Mouse (Mus musculus) megakaryocyte, adult 5-6 weeks (primary cell): ENCODE measurements around the gene Zswim1. TPM values are rescaled to one million over a fixed set of nuclear protein-coding genes. Genes with fewer than 3 reads are reported as not detected.
"Not testable (repeated sequence)": the region's sequence is repeated elsewhere in the genome, so short reads cannot be mapped to it uniquely, and the experiment has no call there.

ENCODE experiments used
- ATAC-seq: 2 replicates; pipeline ENCODE4 v1.8.0; 2016; ENCODE audit warnings: mild to moderate bottlenecking, inconsistent platforms; ENCODE audit not compliant: poor library complexity, severe bottlenecking
- total RNA-seq, 2 experiments: library from RNA; stranded (forward) in 1 of 2; stranded (reverse) in 1 of 2; fragments of 153-499, 151-499 nt in 1 of 2; fragments of 221-1000, 200-1000 nt in 1 of 2; gene quantifications; 2 replicates each; pipeline versions ENCODE4 v1.2.3 to v1.2.4; 2015 to 2017

The Zswim1 gene
- total RNA-seq, 2 experiments from 2014 or later = 2.9 to 6.4 TPM

DNA sequence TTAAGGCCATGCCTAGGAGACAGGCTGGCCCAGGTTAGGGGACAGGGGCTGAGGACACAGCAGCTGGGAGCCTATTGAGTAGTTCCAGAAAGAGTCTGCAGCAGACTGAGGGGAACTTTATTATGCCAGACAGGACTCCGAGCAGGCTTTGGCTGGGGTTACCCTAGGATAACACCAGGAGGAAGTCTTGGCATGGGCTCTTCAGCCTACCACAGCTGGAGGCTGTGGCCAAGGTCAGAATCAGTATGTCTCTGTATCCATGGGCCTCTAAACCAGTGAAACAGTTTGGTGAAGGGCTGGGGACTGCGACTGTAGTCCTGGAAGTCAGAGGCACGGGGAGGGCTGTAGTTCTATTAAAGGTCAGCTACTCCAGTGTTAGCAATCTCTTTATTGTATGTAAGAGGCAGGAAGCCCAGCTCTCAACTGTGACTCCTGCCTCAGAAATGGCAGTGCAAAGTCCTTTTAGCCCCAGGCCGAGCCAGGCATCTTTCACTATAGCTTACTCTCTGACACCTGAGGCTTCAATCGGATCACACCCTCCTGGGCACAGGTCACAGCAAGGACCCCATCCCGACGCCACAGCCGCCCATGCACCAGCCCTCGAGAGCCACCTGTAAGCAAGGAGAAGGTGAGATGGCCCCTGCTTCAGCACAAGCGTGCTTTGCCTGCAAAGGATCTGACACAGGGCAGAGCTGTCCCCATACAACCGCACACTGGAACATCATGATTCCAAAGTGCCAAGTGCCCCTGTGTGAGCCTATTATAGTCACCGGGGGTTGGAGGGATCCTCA is 29.9 kb upstream of the Zswim1 start:
- ATAC-seq = no peak

DNA sequence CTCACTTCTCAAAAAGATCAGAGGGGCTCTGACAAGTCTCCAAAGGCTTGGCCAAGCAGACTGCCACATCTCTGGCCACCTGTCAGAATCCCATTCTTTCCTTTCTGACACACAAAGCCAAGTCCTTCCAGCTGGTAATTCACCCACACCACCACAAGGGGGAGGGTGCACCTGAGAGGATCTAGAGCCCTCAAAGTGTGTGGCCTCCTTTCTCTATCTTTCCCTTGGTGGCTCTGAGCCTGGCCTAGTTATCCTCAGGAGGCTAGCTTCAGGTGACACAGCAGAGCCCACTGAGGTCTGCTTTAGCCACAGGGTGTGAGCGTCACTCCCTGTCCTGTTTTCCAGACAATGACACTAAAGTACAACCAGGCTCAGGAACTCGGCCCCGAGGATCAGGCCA is 29.2 kb upstream of the Zswim1 start:
- ATAC-seq = peak; percentile 69

DNA sequence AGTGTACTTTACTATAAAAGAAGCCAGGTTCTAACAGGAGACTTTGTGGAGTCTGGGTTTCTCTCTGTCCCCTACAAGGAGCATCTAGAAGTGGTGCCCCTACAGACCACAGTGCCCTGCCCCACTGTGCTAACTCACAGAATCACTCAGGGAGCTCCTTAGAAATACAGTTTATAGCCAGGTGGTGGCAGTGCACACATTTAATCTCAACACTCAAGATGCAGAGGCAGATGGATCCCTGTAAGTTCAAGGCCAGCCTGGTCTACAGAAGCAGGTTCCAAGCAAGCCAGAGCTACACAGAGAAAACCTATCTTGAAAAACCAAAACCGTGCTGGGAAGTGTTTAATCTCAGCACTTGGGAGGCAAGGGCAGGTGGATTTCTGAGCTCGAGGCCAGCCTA is 28.7 kb upstream of the Zswim1 start:
- ATAC-seq = no peak

DNA sequence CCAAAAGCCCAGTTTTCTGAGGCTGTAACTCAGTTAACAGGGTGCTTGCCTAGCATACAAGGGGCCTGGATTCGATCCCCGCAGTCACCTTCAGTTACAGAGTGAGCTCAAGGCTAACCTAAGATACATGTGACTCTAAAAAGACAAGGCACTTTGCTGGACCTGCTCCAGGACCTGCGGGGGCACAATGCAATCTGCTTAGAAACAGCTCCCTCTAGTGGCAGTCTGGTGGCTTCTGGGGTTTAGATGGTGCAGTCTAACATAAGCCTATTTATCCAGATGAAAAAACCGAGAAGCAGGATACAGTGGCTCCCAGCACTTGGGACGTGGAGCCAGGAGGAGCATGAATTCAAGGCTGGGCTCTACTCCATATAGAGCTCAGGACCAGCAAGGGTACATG is 28.2 kb upstream of the Zswim1 start:
- ATAC-seq = peak; percentile 85

DNA sequence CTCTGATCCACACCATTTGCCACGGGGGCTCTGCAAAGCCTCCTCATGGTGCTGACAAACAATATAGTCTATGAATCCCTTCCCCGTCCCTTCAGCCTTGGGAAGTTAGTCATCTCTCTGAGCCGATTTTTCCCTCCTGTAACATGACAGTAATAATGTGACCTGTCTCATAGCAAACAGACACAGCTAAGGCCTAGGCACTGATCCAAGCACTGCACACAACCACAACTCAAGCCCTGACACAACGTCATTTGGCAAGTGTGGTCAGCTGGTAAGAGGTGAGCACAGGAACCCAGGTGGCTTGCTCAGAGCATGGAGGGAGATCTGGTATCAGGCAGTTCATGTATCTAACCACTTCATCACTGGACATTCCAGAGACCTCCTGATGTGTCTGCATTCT is 26.6 kb upstream of the Zswim1 start:
- no peak for ATAC-seq

DNA sequence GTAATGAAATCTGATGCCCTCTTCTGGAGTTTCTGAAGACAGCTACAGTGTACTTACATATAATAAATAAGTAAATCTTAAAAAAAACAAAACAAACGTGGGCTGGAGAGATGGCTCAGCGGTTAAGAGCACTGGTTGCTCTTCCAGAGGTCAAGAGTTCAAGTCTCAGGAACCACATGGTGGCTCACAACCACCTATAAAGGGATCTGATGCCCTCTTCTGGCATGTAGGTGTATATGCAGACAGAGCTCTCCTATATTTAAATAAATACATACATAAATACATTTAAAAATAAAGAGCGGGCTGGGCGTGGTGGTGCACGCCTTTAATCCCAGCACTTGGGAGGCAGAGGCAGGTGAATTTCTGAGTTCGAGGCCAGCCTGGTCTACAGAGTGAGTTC is 23.9 kb upstream of the Zswim1 start:
- ATAC-seq = not testable (repeated sequence)

DNA sequence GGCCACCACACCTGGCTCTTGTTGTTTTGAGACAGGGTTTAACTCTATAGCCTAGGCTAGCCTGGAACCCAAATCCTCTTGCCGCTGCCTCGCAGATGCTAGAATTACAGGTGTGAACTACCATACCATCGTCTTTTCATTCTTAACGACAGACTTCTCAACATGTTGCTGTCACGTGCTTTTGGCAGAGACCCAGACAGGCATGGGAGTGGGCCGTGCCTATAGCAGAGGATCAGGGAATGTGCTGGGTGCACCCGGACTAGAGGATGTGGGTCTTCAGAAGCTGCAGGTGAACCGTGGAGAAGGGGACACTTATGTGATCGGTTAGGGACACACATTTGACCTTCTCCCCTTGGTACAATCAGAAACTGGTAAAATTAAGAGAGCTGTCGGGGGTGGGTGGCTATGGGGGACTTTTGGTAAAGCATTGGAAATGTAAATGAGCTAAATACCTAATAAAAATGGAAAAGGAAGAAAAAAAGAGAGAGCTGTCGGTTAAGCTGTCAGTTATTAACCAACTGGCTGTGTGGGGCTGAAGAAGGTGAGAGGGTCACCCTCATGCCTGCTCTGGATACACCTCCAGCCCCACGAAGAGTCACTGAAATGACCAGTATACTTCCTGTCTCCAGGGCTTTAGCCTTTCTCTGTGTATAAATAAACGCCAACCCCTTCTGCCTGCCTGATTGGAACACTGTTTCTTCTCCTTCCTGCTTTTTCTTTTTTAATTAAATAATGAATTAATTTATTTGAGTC is 22.1 kb upstream of the Zswim1 start:
- no peak for ATAC-seq

DNA sequence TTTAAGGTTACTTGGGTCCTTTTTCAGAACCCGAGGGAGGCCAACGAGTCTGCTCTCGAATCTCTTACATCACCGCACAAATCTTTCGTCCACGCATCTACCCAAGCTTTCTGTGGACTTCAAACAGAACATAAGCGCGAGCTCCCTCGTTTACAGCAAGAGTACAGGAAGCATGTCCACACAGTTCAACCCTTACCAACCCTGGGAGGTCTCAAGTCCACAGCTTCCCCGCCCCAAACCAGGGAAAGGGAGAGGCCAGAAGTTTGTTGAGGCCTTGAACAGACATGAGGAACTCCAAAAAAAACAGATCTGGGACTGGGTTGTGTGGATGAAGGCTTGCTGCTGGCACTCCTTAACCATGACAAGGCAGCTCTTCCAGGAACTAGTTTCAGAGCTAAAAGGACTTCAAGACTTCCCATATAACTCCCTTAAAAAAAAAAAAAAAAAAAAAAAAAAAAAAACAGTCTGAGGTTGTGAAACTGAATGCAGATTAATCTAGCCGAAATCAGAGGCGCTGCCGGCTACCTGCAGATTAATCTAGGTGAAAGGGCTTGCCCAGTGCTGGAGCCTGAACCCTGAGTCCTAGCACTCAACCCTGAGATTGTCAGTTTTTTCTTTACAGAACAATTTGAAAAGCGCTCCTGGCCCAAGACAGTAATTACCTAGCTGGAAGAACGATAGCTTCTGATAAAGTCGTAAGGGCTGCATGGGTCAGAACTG is 19.1 kb upstream of the Zswim1 start:
- ATAC-seq = no peak

DNA sequence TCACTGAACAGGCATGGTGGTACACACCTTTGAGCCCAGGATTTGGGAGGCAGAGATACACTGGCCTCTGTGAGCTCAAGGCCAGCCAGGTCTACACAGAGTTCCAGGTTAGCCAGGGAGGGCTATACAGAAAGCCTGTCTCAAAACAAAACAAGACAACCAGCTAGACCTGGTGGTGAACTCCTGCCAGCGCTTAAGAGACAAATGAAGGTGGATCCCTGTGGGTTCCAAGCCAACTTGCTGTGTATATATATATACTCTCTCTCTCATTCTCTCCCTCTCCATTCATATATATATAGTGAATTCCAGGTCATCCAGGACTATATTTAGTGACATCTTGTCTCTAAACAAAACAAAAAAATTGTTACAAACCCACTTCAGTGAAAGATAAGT is 18.6 kb upstream of the Zswim1 start:
- ATAC-seq = no peak

DNA sequence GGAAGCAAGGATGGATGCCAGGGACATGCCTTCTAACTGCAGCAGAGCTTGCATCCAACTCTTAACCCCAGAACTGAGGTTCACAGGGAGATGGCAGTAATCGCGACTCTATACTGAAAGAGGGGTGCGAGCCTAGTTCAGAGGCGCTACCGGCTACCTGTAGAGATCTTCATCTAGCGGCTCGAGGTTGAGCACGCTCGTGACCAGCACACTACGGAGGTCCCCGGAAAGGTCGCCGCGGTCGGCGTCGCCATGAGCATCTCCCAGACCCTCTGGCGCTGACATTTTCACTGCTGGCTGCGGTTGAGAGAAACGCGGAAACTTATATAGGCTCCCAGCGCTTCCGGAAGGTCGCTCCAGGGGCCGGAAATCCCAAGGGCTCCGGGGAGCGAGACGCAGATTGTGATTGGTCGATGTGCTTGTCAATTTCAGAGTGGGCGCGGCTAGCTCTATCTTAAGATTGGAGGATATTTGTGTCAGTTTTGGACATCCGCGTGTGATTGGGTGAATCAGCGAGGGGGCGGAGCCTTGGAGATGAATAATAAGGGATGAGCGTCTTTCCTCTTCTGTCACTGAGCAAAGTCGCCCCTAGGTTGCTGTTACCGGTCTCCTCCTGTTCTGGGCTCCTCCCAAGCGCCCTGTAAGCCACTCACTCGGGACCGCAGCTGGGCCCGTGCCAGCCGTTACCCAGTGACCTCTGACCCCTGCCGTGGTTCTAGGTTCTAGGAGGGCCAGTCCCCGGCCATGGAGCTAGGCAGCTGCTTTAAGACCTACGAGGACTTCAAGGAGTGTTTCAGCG is 17.8 kb upstream of the Zswim1 start, which contains the start of the genes Acot8 and Zswim3:
TSS of gene Acot8 (minus strand) at position 350 of the 799 bp plus-strand sequence.
TSS of gene Zswim3 (plus strand) at position 566 of the 799 bp plus-strand sequence.
- ATAC-seq = peak; percentile 92

DNA sequence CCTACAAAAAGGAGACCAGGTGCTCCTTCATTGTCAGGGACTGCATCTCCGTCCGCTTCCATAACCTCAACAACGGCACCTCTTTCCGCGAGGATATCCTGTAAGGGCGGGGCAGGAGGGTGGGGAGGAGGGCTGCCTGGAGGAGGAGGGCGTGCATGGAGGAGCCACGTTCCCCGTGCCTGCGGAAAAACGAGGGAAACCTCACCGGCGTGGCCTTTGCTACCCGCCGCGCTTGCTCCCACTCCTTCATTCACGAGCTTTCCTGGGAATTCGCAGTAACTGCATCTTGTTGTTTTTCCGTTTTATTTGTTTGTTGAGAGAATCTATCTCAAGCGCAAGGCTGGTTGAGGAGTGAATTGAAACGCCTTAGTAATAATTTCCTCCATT is 17.2 kb upstream of the Zswim1 start:
- ATAC-seq = peak; percentile 47

DNA sequence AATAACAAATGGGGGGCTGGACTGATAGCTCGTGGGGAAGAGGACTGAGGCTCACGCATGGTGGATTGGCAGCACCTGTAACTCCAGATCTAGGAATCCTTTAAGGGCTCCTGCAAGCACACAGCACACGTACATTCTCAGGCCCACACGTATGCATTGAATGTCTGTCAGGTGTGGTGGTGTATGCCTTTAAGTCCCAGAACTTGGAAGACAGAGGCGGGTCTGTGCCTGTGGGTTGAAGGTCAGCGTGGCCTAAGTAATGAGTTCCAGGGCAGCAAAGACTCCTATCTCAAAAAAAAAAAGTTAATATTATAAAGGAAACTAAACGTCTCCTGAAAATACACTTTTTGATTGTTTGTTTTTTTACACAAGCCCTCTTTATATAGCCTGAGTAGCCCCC is 15.9 kb upstream of the Zswim1 start:
- no peak for ATAC-seq

DNA sequence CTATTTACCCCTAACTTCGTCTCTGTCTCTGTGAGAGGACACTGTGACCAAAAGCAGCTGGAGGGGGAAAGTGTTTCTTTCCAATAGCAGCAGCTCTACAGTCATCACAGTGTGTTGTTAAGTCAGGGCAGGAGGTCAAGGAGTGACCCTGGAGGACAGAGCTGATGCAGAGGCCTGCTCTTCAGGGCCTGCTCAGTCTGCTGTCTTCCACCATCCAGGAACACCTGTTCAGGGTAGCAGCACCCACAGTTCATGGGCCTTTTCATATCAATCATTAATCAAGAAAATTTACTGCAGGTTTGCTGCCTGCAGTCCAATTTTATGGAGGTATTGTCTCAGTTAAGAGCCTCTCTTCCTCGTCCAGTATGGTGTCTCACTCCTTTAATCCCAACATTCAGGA is 8.9 kb upstream of the Zswim1 start:
- no peak for ATAC-seq

DNA sequence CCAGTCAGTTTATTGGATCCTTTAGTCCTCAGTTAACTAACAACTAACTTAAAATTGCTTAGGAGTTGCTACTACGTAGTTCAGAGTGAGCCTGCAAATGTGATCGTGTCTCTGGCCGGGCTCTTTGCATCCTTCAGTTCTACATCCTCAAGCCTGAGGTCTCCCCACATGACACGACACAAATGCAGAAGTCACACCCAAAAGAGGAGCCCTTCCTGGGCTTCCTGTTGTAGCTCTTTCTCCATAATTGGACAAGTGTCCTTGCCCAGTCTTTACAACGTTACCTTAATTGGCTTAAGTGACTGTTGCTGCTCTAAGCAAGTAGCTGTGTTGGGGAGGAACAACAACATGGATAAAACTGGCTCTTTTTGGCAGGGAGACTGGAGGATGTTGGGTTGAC is 7.1 kb upstream of the Zswim1 start:
- peak; percentile 91 for ATAC-seq

DNA sequence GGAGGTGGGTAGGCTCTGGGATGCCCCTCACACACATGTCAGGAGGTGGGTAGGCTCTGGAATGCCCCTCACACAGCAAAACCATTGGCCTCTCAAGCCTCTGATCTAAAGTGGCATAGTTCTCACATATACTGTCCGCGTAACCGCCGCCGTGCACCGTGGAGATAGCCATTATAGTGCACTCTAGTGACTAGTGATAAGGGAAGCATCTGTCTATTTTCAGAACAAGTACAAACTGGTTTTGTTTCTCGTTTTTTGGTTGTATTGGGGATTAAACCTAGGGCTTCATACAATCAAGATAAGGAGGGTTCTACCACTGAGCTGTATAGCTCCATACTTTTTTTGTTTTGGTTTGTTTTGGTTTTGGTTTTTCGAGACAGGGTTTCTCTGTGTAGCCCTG is 6.7 kb upstream of the Zswim1 start:
- peak; percentile 41 for ATAC-seq

DNA sequence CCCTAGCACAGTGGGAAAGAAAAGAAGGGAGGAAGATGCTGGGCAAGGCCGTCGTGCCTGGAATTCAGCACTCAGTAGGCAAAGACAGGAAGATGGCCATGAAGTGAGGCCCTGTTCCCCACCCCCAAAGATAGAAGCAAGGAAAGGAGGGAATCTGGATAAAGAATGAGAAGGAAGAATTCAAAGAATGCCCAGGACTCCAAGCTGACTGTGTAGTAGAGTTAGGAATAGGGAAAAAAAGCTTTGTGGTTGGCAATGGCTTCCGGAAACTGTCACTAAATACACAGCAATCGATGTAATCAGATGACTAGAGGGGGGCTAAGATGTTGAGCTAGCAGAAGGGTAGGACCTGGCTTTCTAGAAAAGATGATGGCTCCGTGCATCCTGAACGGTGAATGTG is 5.3 kb upstream of the Zswim1 start:
- no peak for ATAC-seq

DNA sequence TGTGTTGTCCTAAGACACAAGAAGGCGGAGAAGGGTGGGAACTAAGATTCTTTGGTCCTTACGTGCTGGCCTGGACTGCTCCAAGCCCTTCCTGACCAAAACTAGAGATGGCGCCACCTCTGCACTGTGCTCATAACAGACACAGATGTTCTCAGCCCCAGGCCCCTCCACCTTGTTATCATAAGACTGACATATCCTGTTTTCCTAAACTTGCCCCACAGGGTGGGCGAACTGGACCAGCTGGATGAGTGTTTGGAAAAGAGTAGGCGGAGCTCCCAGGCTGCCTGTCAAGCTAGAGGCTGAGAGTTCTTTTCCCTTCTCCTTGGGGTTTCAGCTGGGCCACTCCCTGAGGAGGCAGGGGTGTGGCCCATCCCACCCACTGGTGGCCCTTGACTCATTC is 4.8 kb upstream of the Zswim1 start:
- ATAC-seq = no peak

DNA sequence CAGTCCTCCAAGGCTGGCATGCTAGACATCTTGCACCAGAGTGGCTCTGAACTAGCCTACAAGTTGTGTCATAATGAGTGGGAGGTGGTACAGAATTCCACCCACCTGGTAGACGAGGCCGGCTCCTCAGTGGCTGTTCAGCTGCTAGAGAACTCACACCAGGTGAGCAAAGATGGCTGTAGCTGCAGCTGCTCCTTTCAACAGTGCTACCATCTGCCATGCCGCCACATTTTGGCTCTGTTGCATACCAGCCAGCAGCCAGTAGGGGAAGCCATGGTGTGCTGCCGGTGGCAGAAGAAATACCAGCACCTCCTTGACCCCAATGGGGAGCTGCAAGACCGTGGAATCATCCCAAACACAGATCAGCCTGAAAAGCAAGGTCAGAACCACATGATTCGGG is 1.4 kb upstream of the Zswim1 start:
- ATAC-seq = no peak

DNA sequence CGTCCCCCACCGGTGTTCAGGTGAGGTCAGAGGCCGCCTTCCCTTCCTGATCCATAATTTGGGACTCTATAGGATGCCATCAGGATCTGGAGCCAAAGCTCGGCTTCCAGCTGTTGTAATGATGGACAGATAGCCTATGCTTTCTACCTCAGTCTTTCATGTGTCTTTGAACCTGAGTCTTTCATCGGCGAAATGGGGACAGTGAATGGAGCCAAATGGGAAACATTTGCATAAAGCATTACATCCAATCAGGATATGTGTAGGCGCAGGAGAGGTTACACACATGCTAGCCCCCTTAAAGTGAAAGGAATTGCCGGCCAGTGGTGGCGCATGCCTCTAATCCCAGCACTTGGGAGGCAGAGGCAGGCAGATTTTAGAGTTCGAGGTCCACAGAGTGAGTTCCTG is 697 bp downstream of the Zswim1 start:
- ATAC-seq = peak; percentile 22

DNA sequence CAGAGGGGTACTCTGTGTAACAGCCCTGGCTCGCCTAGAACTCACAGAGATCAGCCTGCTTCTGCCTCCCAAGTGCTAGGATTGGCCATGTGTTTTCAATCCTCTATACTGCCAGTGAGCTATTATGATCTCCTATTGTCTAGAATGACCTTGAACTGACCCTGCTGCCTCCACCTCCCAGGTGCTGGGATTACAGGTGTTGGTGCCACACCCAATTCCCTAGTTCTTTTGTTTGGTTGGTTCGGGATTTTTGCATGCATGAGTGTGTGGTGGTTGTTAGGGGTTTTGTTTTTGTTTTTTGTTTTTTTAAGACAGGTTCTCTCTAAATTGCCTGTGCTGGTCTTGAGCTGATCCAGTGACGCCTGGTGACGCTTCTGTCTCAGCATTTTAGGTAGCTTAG is 1.5 kb downstream of the Zswim1 start:
- ATAC-seq = no peak

DNA sequence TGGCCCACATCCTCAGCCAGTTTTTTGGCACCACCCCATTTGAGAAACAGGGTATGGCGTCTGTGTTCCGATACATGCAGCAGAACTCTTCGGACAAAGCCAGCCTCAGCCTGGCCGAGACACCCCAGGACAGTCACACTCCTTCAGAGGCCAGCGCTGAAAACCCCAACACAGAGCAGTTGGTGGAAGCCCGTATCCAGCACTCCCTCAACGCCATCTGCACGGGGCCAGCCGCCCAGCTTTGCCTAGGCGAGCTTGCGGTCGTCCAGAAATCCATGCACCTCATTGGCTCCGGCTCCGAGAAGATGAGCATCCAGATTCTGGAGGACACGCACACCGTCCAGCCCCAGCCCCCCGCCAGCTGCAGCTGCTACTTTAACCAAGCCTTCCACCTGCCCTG is 3.0 kb downstream of the Zswim1 start:
- no peak for ATAC-seq
